Mouse (Mus musculus): ENCODE measurements around the gene Slc38a2. TPM values are rescaled to one million over a fixed set of nuclear protein-coding genes. Genes with fewer than 3 reads are reported as not detected.

Gene Slc38a2
- polyA plus RNA-seq, 1 experiment = 58.6 TPM

GRCm38 (mm10) chr15:96740865-96741561 lies 41.5 kb upstream of the Slc38a2 start:
- TF ChIP-seq POLR2A (IDR thresholded peaks at IDR 0.05; ENCODE audit: extremely low read depth, insufficient read depth, low read length) (no peak), CTCF (IDR thresholded peaks at IDR 0.05; ENCODE audit: extremely low read depth, insufficient read depth, low read length) (no peak)
- H3K4me3 ChIP-seq (ENCODE audit: insufficient read depth, low read length) = no peak overlapping the region
- H3K27ac ChIP-seq (ENCODE audit: insufficient read depth, low read length) = no peak overlapping the region
- H3K4me1 ChIP-seq (ENCODE audit: control insufficient read depth, insufficient read depth, low read length) = no peaks in the 10 kb centered on the region

GRCm38 (mm10) chr15:96740091-96740490 lies 40.6 kb upstream of the Slc38a2 start:
- no peak overlapping the region for H3K4me3 ChIP-seq (ENCODE audit: insufficient read depth, low read length)
- no peaks in the 10 kb centered on the region for H3K4me1 ChIP-seq (ENCODE audit: control insufficient read depth, insufficient read depth, low read length)
- H3K27ac ChIP-seq (ENCODE audit: insufficient read depth, low read length) = no peak overlapping the region
- TF ChIP-seq POLR2A (IDR thresholded peaks at IDR 0.05; ENCODE audit: extremely low read depth, insufficient read depth, low read length) = no peak
- TF ChIP-seq CTCF (IDR thresholded peaks at IDR 0.05; ENCODE audit: extremely low read depth, insufficient read depth, low read length) = no peak

GRCm38 (mm10) chr15:96736663-96737385 lies 37.3 kb upstream of the Slc38a2 start:
- no peak for TF ChIP-seq CTCF (IDR thresholded peaks at IDR 0.05; ENCODE audit: extremely low read depth, insufficient read depth, low read length)
- no peak for TF ChIP-seq POLR2A (IDR thresholded peaks at IDR 0.05; ENCODE audit: extremely low read depth, insufficient read depth, low read length)
- H3K27ac ChIP-seq (ENCODE audit: insufficient read depth, low read length) = no peak overlapping the region
- H3K4me1 ChIP-seq (ENCODE audit: control insufficient read depth, insufficient read depth, low read length) = no peaks in the 10 kb centered on the region
- H3K4me3 ChIP-seq (ENCODE audit: insufficient read depth, low read length) = no peak overlapping the region

- no peak overlapping the region for H3K4me3 ChIP-seq (ENCODE audit: insufficient read depth, low read length)
- H3K4me1 ChIP-seq (ENCODE audit: control insufficient read depth, insufficient read depth, low read length) = no peaks in the 10 kb centered on the region
- TF ChIP-seq POLR2A (IDR thresholded peaks at IDR 0.05; ENCODE audit: extremely low read depth, insufficient read depth, low read length) (no peak), CTCF (IDR thresholded peaks at IDR 0.05; ENCODE audit: extremely low read depth, insufficient read depth, low read length) (no peak)
- no peak overlapping the region for H3K27ac ChIP-seq (ENCODE audit: insufficient read depth, low read length)
Measured at GRCm38 (mm10) chr15:96735562-96736160, 36.1 kb upstream of the Slc38a2 start.

- Histone ChIP-seq H3K27ac (ENCODE audit: insufficient read depth, low read length) (no peak overlapping the region), H3K4me1 (ENCODE audit: control insufficient read depth, insufficient read depth, low read length) (no peaks in the 10 kb centered on the region), H3K4me3 (ENCODE audit: insufficient read depth, low read length) (no peak overlapping the region)
- TF ChIP-seq POLR2A (IDR thresholded peaks at IDR 0.05; ENCODE audit: extremely low read depth, insufficient read depth, low read length) (no peak), CTCF (IDR thresholded peaks at IDR 0.05; ENCODE audit: extremely low read depth, insufficient read depth, low read length) (no peak)
Measured at GRCm38 (mm10) chr15:96734423-96734822, 34.9 kb upstream of the Slc38a2 start.

- TF ChIP-seq CTCF (IDR thresholded peaks at IDR 0.05; ENCODE audit: extremely low read depth, insufficient read depth, low read length) (no peak), POLR2A (IDR thresholded peaks at IDR 0.05; ENCODE audit: extremely low read depth, insufficient read depth, low read length) (no peak)
- no peak overlapping the region for H3K27ac ChIP-seq (ENCODE audit: insufficient read depth, low read length)
- no peak overlapping the region for H3K4me3 ChIP-seq (ENCODE audit: insufficient read depth, low read length)
- H3K4me1 ChIP-seq (ENCODE audit: control insufficient read depth, insufficient read depth, low read length) = peaks cover 1% of the 10 kb centered on the region; the same call in 1 of the 2 replicates
Measured at GRCm38 (mm10) chr15:96730416-96730815, 30.9 kb upstream of the Slc38a2 start.

GRCm38 (mm10) chr15:96729785-96730184 lies 30.3 kb upstream of the Slc38a2 start:
- TF ChIP-seq POLR2A (IDR thresholded peaks at IDR 0.05; ENCODE audit: extremely low read depth, insufficient read depth, low read length) = no peak
- TF ChIP-seq CTCF (IDR thresholded peaks at IDR 0.05; ENCODE audit: extremely low read depth, insufficient read depth, low read length) = no peak
- H3K4me3 ChIP-seq (ENCODE audit: insufficient read depth, low read length) = no peak overlapping the region
- peaks cover 1% of the 10 kb centered on the region; the same call in 1 of the 2 replicates for H3K4me1 ChIP-seq (ENCODE audit: control insufficient read depth, insufficient read depth, low read length)
- H3K27ac ChIP-seq (ENCODE audit: insufficient read depth, low read length) = no peak overlapping the region

GRCm38 (mm10) chr15:96728993-96729392 lies 29.5 kb upstream of the Slc38a2 start:
- TF ChIP-seq POLR2A (IDR thresholded peaks at IDR 0.05; ENCODE audit: extremely low read depth, insufficient read depth, low read length) (no peak), CTCF (IDR thresholded peaks at IDR 0.05; ENCODE audit: extremely low read depth, insufficient read depth, low read length) (no peak)
- Histone ChIP-seq H3K27ac (ENCODE audit: insufficient read depth, low read length) (no peak overlapping the region), H3K4me3 (ENCODE audit: insufficient read depth, low read length) (no peak overlapping the region), H3K4me1 (ENCODE audit: control insufficient read depth, insufficient read depth, low read length) (peaks cover 1% of the 10 kb centered on the region; the same call in 1 of the 2 replicates)

- Histone ChIP-seq H3K27ac (ENCODE audit: insufficient read depth, low read length) (no peak overlapping the region), H3K4me1 (ENCODE audit: control insufficient read depth, insufficient read depth, low read length) (peaks cover 1% of the 10 kb centered on the region; the same call in 1 of the 2 replicates)
- no peak for TF ChIP-seq POLR2A (IDR thresholded peaks at IDR 0.05; ENCODE audit: extremely low read depth, insufficient read depth, low read length)
- TF ChIP-seq CTCF (IDR thresholded peaks at IDR 0.05; ENCODE audit: extremely low read depth, insufficient read depth, low read length) = no peak
Measured at GRCm38 (mm10) chr15:96728346-96728745, 28.8 kb upstream of the Slc38a2 start.

More at GRCm38 (mm10) chr15:96728346-96728745, 28.8 kb upstream of the Slc38a2 start:
- no peak overlapping the region for H3K4me3 ChIP-seq (ENCODE audit: insufficient read depth, low read length)
